Mouse (Mus musculus): ENCODE measurements around the gene Smtnl2.
"Not testable (repeated sequence)": the region's sequence is repeated elsewhere in the genome, so short reads cannot be mapped to it uniquely, and the experiment has no call there.

Gene Smtnl2

GRCm38 (mm10) chr11:72354971-72355728, 56.4 kb downstream of the Smtnl2 start:
- DNase-seq = peak; percentile 64 to 65

GRCm38 (mm10) chr11:72353186-72353585, 58.3 kb downstream of the Smtnl2 start:
- DNase-seq = no peak

- DNase-seq = no peak
Measured at GRCm38 (mm10) chr11:72352272-72352671, 59.2 kb downstream of the Smtnl2 start.

- no peak for DNase-seq
Measured at GRCm38 (mm10) chr11:72349652-72350051, 61.9 kb downstream of the Smtnl2 start.

- no peak for DNase-seq
Measured at GRCm38 (mm10) chr11:72349016-72349415, 62.5 kb downstream of the Smtnl2 start.

- no peak for DNase-seq
Measured at GRCm38 (mm10) chr11:72348563-72348962, 63.0 kb downstream of the Smtnl2 start.

GRCm38 (mm10) chr11:72344486-72344885, 67.0 kb downstream of the Smtnl2 start:
- no peak for DNase-seq

GRCm38 (mm10) chr11:72343904-72344303, 67.6 kb downstream of the Smtnl2 start:
- peak; percentile 25 to 33 for DNase-seq

- DNase-seq = not testable (repeated sequence)
Measured at GRCm38 (mm10) chr11:72343238-72343625, 68.3 kb downstream of the Smtnl2 start.

GRCm38 (mm10) chr11:72342549-72343237, 68.8 kb downstream of the Smtnl2 start:
- DNase-seq = peak; percentile 46 to 59

GRCm38 (mm10) chr11:72339716-72340115, 71.8 kb downstream of the Smtnl2 start:
- DNase-seq = no peak
